Mouse (Mus musculus): ENCODE data around the gene 9130230L23Rik. TPM values are rescaled to one million over a fixed set of nuclear protein-coding genes. Genes with fewer than 3 reads are reported as not detected.

The 9130230L23Rik gene
- polyA plus RNA-seq, 1 experiment from 2014 or later, result 0.33 TPM

DNA sequence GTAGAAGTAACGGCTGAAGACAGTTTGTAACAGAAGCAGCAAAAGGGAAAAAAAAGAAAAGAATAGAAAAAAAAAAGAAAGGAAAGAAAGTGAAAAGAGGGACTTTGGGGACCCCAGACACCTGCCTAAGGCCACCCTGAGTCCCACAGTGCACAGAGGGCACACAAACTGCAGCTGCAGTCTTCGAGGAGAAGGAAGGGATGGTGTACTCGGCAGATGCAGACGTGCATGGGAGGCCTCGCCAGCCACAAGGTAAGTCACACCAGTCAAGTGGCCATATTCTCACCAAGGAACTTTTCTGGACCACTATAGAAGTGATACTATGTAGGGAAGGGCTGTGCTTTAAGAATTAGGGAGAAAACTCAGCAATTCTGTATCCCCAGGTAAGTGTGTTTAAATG lies 69.3 kb downstream of the 9130230L23Rik start, which contains the start of gene Chrna9:
Chrna9 (plus strand) TSS at position 139 of the 400 bp plus-strand sequence.
- H3K4me3 ChIP-seq (replicated peaks; ENCODE audit: low read depth, low read length), result no peak within 1 kb of the TSS
- ATAC-seq (replicated peaks; ENCODE audit: low FRiP score, low read depth) (no peak), DNase-seq (ENCODE audit: low spot score) (no peak)
- no peak within 1 kb of the TSS for H3K27ac ChIP-seq
- TF ChIP-seq CTCF (IDR thresholded peaks at IDR 0.05; ENCODE audit: low read depth), result no peak
- no peaks in the 10 kb centered on the region for H3K9me3 ChIP-seq (replicated peaks; ENCODE audit: low read length)
- no peaks in the 10 kb centered on the region for H3K27me3 ChIP-seq (ENCODE audit: insufficient read depth, low read length)
- no peaks in the 10 kb centered on the region for H3K36me3 ChIP-seq (ENCODE audit: insufficient read depth, low read length)
- no peak within 1 kb of the TSS for H3K4me2 ChIP-seq (ENCODE audit: low read length)
- WGBS, result 82% methylated on average over 5 of the region's 5 CpGs
- no peak within 1 kb of the TSS for H3K9ac ChIP-seq (ENCODE audit: low read depth, low read length)
- no peaks in the 10 kb centered on the region for H3K4me1 ChIP-seq (replicated peaks; ENCODE audit: insufficient read depth, low read length)

DNA sequence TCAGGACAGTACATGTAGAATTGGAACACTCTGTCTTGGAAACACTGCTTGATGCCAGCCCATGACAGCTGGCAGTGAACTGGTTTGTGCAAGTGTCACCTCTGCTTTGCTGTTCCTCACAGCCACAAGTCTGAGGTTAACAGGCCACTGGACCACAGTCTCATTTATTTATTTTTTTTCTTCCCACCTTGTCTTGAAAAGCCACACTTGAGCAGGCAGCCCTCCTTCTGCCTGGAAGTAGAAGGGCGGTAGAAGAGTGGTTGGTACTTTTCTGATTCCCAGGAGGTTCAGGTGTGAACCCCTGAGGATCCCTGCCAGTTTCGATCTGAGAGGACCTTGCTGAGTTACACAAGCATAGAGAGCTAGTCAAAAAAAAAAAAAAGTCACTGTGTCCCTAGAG lies 70.3 kb downstream of the 9130230L23Rik start:
- 80% methylated on average over 2 of the region's 2 CpGs for WGBS
- ATAC-seq (replicated peaks; ENCODE audit: low FRiP score, low read depth), result no peak
- no peak overlapping the region for H3K27ac ChIP-seq
- no peak overlapping the region for H3K9ac ChIP-seq (ENCODE audit: low read depth, low read length)
- H3K9me3 ChIP-seq (replicated peaks; ENCODE audit: low read length), result no peaks in the 10 kb centered on the region
- TF ChIP-seq CTCF (IDR thresholded peaks at IDR 0.05; ENCODE audit: low read depth), result no peak
- H3K27me3 ChIP-seq (ENCODE audit: insufficient read depth, low read length), result no peaks in the 10 kb centered on the region
- no peaks in the 10 kb centered on the region for H3K4me1 ChIP-seq (replicated peaks; ENCODE audit: insufficient read depth, low read length)
- H3K36me3 ChIP-seq (ENCODE audit: insufficient read depth, low read length), result no peaks in the 10 kb centered on the region
- no peak overlapping the region for H3K4me3 ChIP-seq (replicated peaks; ENCODE audit: low read depth, low read length)
- DNase-seq (ENCODE audit: low spot score), result no peak
- H3K4me2 ChIP-seq (ENCODE audit: low read length), result no peak overlapping the region

DNA sequence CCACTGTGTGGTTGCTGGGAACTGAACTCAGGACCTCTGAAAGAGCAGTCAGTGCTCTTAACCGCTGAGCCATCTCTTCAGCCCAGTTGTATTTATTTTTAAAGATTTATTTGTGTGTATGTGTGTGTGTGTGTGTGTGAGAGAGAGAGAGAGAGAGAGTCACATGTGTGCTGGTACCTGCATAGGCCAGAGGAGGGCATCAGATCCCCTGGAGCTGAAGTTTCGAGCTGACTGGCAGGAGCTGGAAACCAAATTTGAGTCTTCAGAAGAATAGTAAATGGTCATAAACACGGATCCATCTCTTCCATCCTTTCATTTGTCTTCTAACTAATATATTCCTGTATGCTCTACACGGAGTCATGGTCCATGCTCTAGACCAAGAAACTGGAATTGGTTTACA lies 70.8 kb downstream of the 9130230L23Rik start:
- Histone ChIP-seq H3K27ac (no peak overlapping the region), H3K9me3 (replicated peaks; ENCODE audit: low read length) (no peaks in the 10 kb centered on the region), H3K36me3 (ENCODE audit: insufficient read depth, low read length) (no peaks in the 10 kb centered on the region), H3K4me3 (replicated peaks; ENCODE audit: low read depth, low read length) (no peak overlapping the region), H3K27me3 (ENCODE audit: insufficient read depth, low read length) (no peaks in the 10 kb centered on the region), H3K4me2 (ENCODE audit: low read length) (no peak overlapping the region), H3K4me1 (replicated peaks; ENCODE audit: insufficient read depth, low read length) (no peaks in the 10 kb centered on the region), H3K9ac (ENCODE audit: low read depth, low read length) (no peak overlapping the region)
- DNase-seq (ENCODE audit: low spot score), result no peak
- no peak for ATAC-seq (replicated peaks; ENCODE audit: low FRiP score, low read depth)
- peak; percentile 5; the same call in 1 of the 2 replicates for TF ChIP-seq CTCF (IDR thresholded peaks at IDR 0.05; ENCODE audit: low read depth)
- 94% methylated on average over 4 of the region's 4 CpGs for WGBS

DNA sequence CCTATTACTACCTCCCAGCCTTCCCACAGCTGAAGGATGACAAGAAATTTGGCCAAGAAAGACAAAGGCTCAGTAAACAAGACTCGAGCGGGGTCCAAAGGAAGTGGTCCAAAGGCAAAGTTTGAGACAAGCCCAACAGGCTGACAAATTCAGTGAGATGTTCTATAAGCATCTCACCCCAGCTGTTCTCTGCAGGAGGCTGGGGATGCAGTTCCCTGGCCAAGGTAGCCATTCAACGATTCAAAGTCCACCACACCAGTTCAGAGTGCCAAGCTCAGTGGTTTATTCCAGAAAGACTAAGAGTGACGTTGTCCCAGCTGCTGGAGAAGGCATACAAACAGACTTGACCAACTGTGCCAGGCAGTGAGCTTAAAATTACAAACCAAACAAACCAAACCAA lies 73.9 kb downstream of the 9130230L23Rik start:
- no peak overlapping the region for H3K9ac ChIP-seq (ENCODE audit: low read depth, low read length)
- WGBS, result 72% methylated on average over 4 of the region's 4 CpGs
- no peaks in the 10 kb centered on the region for H3K27me3 ChIP-seq (ENCODE audit: insufficient read depth, low read length)
- H3K4me1 ChIP-seq (replicated peaks; ENCODE audit: insufficient read depth, low read length), result no peaks in the 10 kb centered on the region
- TF ChIP-seq CTCF (IDR thresholded peaks at IDR 0.05; ENCODE audit: low read depth), result no peak
- H3K4me3 ChIP-seq (replicated peaks; ENCODE audit: low read depth, low read length), result no peak overlapping the region
- no peak overlapping the region for H3K4me2 ChIP-seq (ENCODE audit: low read length)
- no peaks in the 10 kb centered on the region for H3K9me3 ChIP-seq (replicated peaks; ENCODE audit: low read length)
- no peak for DNase-seq (ENCODE audit: low spot score)
- H3K27ac ChIP-seq, result no peak overlapping the region
- no peak for ATAC-seq (replicated peaks; ENCODE audit: low FRiP score, low read depth)
- no peaks in the 10 kb centered on the region for H3K36me3 ChIP-seq (ENCODE audit: insufficient read depth, low read length)

Small RNAs within 50 kb of the gene (microRNA-seq; reads per million reads assigned to microRNA genes)
- not detected for gene Gm25952

Other genes starting within 250 kb of the 9130230L23Rik start
- 14.9 and 15.8 TPM in 2 replicates for gene N4bp2, start 240.8 kb downstream of the 9130230L23Rik start, polyA plus RNA-seq (2015; fragmentation: Nextera tagmentation; extraction: Ambion mirVana)
- 0.48 and 0.50 TPM in 2 replicates for gene Rhoh, start 143.1 kb downstream of the 9130230L23Rik start, polyA plus RNA-seq (2015; fragmentation: Nextera tagmentation; extraction: Ambion mirVana)
- gene Chrna9, start 69.4 kb downstream of the 9130230L23Rik start, polyA plus RNA-seq (2015; fragmentation: Nextera tagmentation; extraction: Ambion mirVana), result 0.13 and 0.19 TPM in 2 replicates
- 105 and 119 TPM in 2 replicates for gene Rbm47, start 168.8 kb upstream of the 9130230L23Rik start, polyA plus RNA-seq (2015; fragmentation: Nextera tagmentation; extraction: Ambion mirVana)

Data from kidney, postnatal 0 days (tissue).